Mouse (Mus musculus) adrenal gland, adult 8-10 months (tissue): ENCODE results near the gene Limd1. TPM values are rescaled to one million over a fixed set of nuclear protein-coding genes. Genes with fewer than 3 reads are reported as not detected.

Source experiments
- total RNA-seq, 4 experiments: library from RNA; stranded (reverse); gene quantifications; 2 replicates each; pipeline ENCODE4 v1.2.4; 2022

Limd1 gene
- total RNA-seq, 4 experiments from 2014 or later: 31.3 to 33.8 (median 31.9) TPM

Other genes starting within 250 kb of the Limd1 start
- gene Tmem158, start 217.9 kb upstream of the Limd1 start, total RNA-seq: 1 to 10 TPM; 7.5 to 8.2 (median 7.8) TPM
- gene Lars2, start 111.8 kb upstream of the Limd1 start, total RNA-seq: 100 to 1,000 TPM in 1 of 4 experiments, 10 to 100 TPM in 3; 47.8 to 177 (median 66.6) TPM
- gene Sacm1l, start 51.1 kb downstream of the Limd1 start, total RNA-seq: 100 to 1,000 TPM in 1 of 4 experiments, 10 to 100 TPM in 3; 80.8 to 101 (median 85.6) TPM
- not detected for gene Slc6a20b, start 153.9 kb downstream of the Limd1 start, total RNA-seq
- gene Ccr9, start 199.7 kb downstream of the Limd1 start, total RNA-seq: under 1 TPM; 0.05 to 0.15 (median 0.11) TPM
- gene Slc6a20a, start 200.2 kb downstream of the Limd1 start, total RNA-seq: under 1 TPM in 2 of 4 experiments, not detected in 2; 0.10 to 0.17 TPM
- 10 to 100 TPM; 47.5 to 60.5 (median 57.4) TPM for gene Lztfl1, start 239.0 kb downstream of the Limd1 start, total RNA-seq